Mouse (Mus musculus): ENCODE results near the gene Pik3cd. TPM values are rescaled to one million over a fixed set of nuclear protein-coding genes. Genes with fewer than 3 reads are reported as not detected.

Pik3cd gene
- total RNA-seq (2023) = 225 to 236 TPM (median 230 TPM) in 4 replicates

GRCm38 (mm10) chr4:149702210-149702979, at the start of gene Pik3cd:
TSS of gene Pik3cd (minus strand) at chr4:149702571.

DNA sequence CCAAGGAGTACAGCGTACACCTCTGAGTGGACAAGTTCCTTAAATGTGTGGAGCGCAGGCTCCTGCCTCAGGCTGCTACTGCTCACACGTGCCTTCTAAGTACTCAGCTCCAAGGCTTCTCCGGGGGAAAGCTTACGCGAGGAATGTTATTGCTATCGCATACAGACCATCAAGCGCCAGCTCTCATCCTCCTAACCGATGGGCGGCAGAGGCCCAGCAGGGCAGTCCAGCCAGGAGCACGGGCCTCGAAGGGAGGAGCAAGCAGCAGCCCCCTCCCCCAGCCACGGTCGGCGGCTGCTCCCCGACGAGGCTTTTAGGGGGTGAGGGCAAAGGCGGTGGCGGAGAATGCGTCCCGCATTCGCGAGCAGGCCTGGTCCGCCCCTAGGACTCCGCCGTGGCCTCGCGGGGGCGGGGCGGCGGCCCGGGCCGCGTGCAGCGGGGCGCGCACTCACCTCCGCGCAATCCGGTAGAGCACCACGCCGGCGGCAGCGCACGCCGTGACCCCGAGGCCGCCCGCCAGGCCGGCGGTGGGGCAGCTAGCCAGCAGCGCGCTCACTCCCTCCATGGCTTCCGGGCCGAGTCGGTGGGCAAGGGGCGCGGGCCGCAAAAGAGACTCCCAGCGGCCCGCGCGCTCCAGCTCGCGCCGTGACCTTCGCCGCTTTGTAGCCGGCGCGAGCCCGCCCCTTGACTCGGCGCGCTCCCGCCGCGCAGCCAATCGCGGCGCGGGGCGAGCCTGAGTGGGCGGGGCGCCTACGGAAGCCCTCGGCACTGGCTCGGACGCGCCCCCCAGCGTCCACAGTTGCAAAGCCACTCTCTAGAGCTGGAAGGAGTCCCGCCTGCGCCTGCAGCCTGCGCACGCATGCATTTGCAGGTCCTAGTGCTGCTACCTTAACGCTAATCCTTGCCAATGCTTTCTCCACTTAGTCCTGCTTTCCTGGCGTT, 35.3 kb upstream of the Pik3cd start, which contains the start of gene Tmem201:
Tmem201 (minus strand) TSS at position 662 of the 942 bp plus-strand sequence.

Other genes starting within 250 kb of the Pik3cd start
- gene Rbp7, start 247.6 kb downstream of the Pik3cd start, total RNA-seq (2023) = not detected in 4 replicates
- not detected in 4 replicates for gene Tmem274, start 225.2 kb downstream of the Pik3cd start, total RNA-seq (2023)
- 5.8 to 6.8 TPM (median 6.2 TPM) in 4 replicates for gene Nmnat1, start 217.4 kb downstream of the Pik3cd start, total RNA-seq (2023)
- 32.9 to 33.9 TPM (median 33.1 TPM) in 4 replicates for gene Lzic, start 217.3 kb downstream of the Pik3cd start, total RNA-seq (2023)
- gene Ctnnbip1, start 184.3 kb downstream of the Pik3cd start, total RNA-seq (2023) = 1.3 to 2.2 TPM (median 1.7 TPM) in 4 replicates
- 3.2 to 4.4 TPM (median 4.0 TPM) in 4 replicates for gene Clstn1, start 116.1 kb downstream of the Pik3cd start, total RNA-seq (2023)
- 15.2 to 22.2 TPM (median 18.4 TPM) in 4 replicates for gene Tmem201, start 35.5 kb upstream of the Pik3cd start, total RNA-seq (2023)
- 7.1 to 10.5 TPM (median 7.8 TPM) in 4 replicates for gene Slc25a33, start 71.7 kb upstream of the Pik3cd start, total RNA-seq (2023)